Mouse (Mus musculus): ENCODE measurements around the gene Gtf3c5.

Gtf3c5 gene

GRCm38 (mm10) chr2:28597733-28598547 lies 14.4 kb upstream of the Gtf3c5 start:
- ChIA-PET CTCF (interaction anchor here (0.6 to 3.3 kb wide), 25 partner anchors 8 to 129 kb away, joined by 3 to 24 read pairs (median 4); partner anchors contain the start of genes Gfi1b (in 3 of the 4) and Gtf3c5 (in 1 of the 4)), POLR2A (interaction anchor here (0.5 to 3.2 kb wide), 14 partner anchors 9 to 1571 kb away, joined by 3 to 18 read pairs (median 4); partner anchors contain the start of genes Gtf3c5 (in 2 of the 4) and Tsc1 (in 1 of the 4))

GRCm38 (mm10) chr2:28596998-28597397 lies 13.4 kb upstream of the Gtf3c5 start:
- ChIA-PET POLR2A (interaction anchor here in 3 of 4 experiments (0.6 to 3.2 kb wide), 8 partner anchors 10 to 1359 kb away, joined by 3 to 18 read pairs (median 4); partner anchors contain the start of gene Gtf3c5 (in 1 of the 3)), CTCF (interaction anchor here (0.6 to 3.3 kb wide), 17 partner anchors 10 to 456 kb away, joined by 3 to 24 read pairs (median 4); partner anchors contain the start of genes Gfi1b (in 2 of the 4) and Gtf3c5 (in 1 of the 4))

GRCm38 (mm10) chr2:28596021-28596420 lies 12.5 kb upstream of the Gtf3c5 start:
- POLR2A ChIA-PET, result interaction anchor here in 1 of 4 experiments (0.7 kb wide), 1 partner anchor 58 kb away, joined by 3 read pairs; no protein-coding TSS in a partner anchor
- CTCF ChIA-PET, result interaction anchor here in 1 of 4 experiments (2.3 kb wide), 1 partner anchor 13 kb away, joined by 9 read pairs; the partner anchor contains the start of gene Gtf3c5

GRCm38 (mm10) chr2:28592809-28593208 lies 9.3 kb upstream of the Gtf3c5 start:
- CTCF ChIA-PET, result interaction anchor here (0.6 to 2.9 kb wide), 43 partner anchors 9 to 450 kb away, joined by 3 to 28 read pairs (median 5); partner anchors contain the start of genes Gfi1b (in 4 of the 4), Gtf3c5 (in 4 of the 4) and Ralgds (in 1 of the 4)

GRCm38 (mm10) chr2:28591479-28591878 lies 7.9 kb upstream of the Gtf3c5 start:
- POLR2A ChIA-PET, result interaction anchor here in 2 of 4 experiments (1.2 to 2.4 kb wide), 3 partner anchors 8 to 49 kb away, joined by 3 to 14 read pairs (median 8); partner anchors contain the start of genes Gfi1b (in 1 of the 2), Gtf3c5 (in 1 of the 2) and Tsc1 (in 1 of the 2)
- CTCF ChIA-PET, result interaction anchor here in 3 of 4 experiments (0.9 to 2.7 kb wide), 6 partner anchors 9 to 80 kb away, joined by 3 to 23 read pairs (median 6); partner anchors contain the start of genes Gfi1b (in 1 of the 3) and Gtf3c5 (in 1 of the 3)

More at GRCm38 (mm10) chr2:28592809-28593208, 9.3 kb upstream of the Gtf3c5 start:
- POLR2A ChIA-PET, result interaction anchor here in 3 of 4 experiments (1.0 to 2.4 kb wide), 8 partner anchors 9 to 76 kb away, joined by 3 to 14 read pairs (median 5); partner anchors contain the start of genes Gfi1b (in 2 of the 3), Gtf3c5 (in 2 of the 3) and Tsc1 (in 1 of the 3)

- ChIA-PET POLR2A (no interaction called here), CTCF (interaction anchor here in 1 of 4 experiments (0.5 to 1.0 kb wide), 2 partner anchors 14 to 34 kb away, joined by 6 read pairs; no protein-coding TSS in a partner anchor)
These were observed 5.0 kb upstream of the Gtf3c5 start for GRCm38 (mm10) chr2:28588574-28588973.

- ChIA-PET CTCF (interaction anchor here in 2 of 4 experiments (0.6 to 1.9 kb wide), 7 partner anchors 21 to 168 kb away, joined by 3 to 9 read pairs (median 3); no protein-coding TSS in a partner anchor), POLR2A (interaction anchor here in 1 of 4 experiments (1.1 to 1.6 kb wide), 3 partner anchors 33 to 55 kb away, joined by 3 to 5 read pairs (median 4); partner anchors contain the start of genes Gfi1b and Tsc1)
These were observed 2.2 kb upstream of the Gtf3c5 start for GRCm38 (mm10) chr2:28585730-28586129.

GRCm38 (mm10) chr2:28585043-28585571 lies 1.6 kb upstream of the Gtf3c5 start:
- POLR2A ChIA-PET, result interaction anchor here in 1 of 4 experiments (1.1 to 1.6 kb wide), 3 partner anchors 34 to 56 kb away, joined by 3 to 5 read pairs (median 4); partner anchors contain the start of genes Gfi1b and Tsc1
- CTCF ChIA-PET, result interaction anchor here in 3 of 4 experiments (0.7 to 1.9 kb wide), 7 partner anchors 23 to 513 kb away, joined by 3 to 9 read pairs (median 4); no protein-coding TSS in a partner anchor

GRCm38 (mm10) chr2:28582647-28583353 lies 751 bp downstream of the Gtf3c5 start:
- ChIA-PET POLR2A (interaction anchor here (0.5 to 3.3 kb wide), 63 partner anchors 8 to 674 kb away, joined by 3 to 24 read pairs (median 4); partner anchors contain the start of genes Ralgds (in 3 of the 4), Gfi1b (in 2 of the 4), Tsc1 (in 2 of the 4) and Ddx31 (in 1 of the 4)), CTCF (interaction anchor here (0.5 to 2.8 kb wide), 42 partner anchors 10 to 470 kb away, joined by 3 to 23 read pairs (median 5); partner anchors contain the start of genes Gfi1b (in 3 of the 4), Mrps2 (in 1 of the 4), Ppp1r26 (in 1 of the 4) and Ralgds (in 1 of the 4))

GRCm38 (mm10) chr2:28578003-28578402 lies 5.5 kb downstream of the Gtf3c5 start:
- POLR2A ChIA-PET, result interaction anchor here in 2 of 4 experiments (0.7 to 2.2 kb wide), 4 partner anchors 14 to 27 kb away, joined by 3 to 8 read pairs (median 4); partner anchors contain the start of gene Cel (in 2 of the 2)
- CTCF ChIA-PET, result interaction anchor here (0.5 to 3.4 kb wide), 27 partner anchors 9 to 926 kb away, joined by 3 to 21 read pairs (median 4); partner anchors contain the start of genes Cel (in 1 of the 4) and Gfi1b (in 1 of the 4)

GRCm38 (mm10) chr2:28576815-28577214 lies 6.7 kb downstream of the Gtf3c5 start:
- CTCF ChIA-PET, result interaction anchor here (0.5 to 3.4 kb wide), 7 partner anchors 28 to 60 kb away, joined by 3 to 21 read pairs (median 6); partner anchors contain the start of gene Gfi1b (in 1 of the 4)
- POLR2A ChIA-PET, result interaction anchor here in 2 of 4 experiments (1.2 to 2.2 kb wide), 4 partner anchors 13 to 60 kb away, joined by 3 to 8 read pairs (median 4); partner anchors contain the start of gene Cel (in 2 of the 2)

- ChIA-PET CTCF (no interaction called here), POLR2A (interaction anchor here in 1 of 4 experiments (0.8 kb wide), 1 partner anchor 34 kb away, joined by 3 read pairs; no protein-coding TSS in a partner anchor)
These were observed 8.2 kb downstream of the Gtf3c5 start for GRCm38 (mm10) chr2:28575341-28575740.

- ChIA-PET CTCF (interaction anchor here in 3 of 4 experiments (0.6 to 3.3 kb wide), 4 partner anchors 8 to 75 kb away, joined by 3 to 10 read pairs (median 6); no protein-coding TSS in a partner anchor), POLR2A (interaction anchor here in 1 of 4 experiments (0.9 to 1.6 kb wide), 5 partner anchors 9 to 25 kb away, joined by 3 to 5 read pairs (median 3); partner anchors contain the start of gene Gtf3c5)
These were observed 13.6 kb downstream of the Gtf3c5 start for GRCm38 (mm10) chr2:28569903-28570302.

GRCm38 (mm10) chr2:28566545-28566944 lies 17.0 kb downstream of the Gtf3c5 start:
- CTCF ChIA-PET, result no interaction called here
- POLR2A ChIA-PET, result interaction anchor here in 1 of 4 experiments (0.7 kb wide), 1 partner anchor 501 kb away, joined by 3 read pairs; no protein-coding TSS in a partner anchor

GRCm38 (mm10) chr2:28564380-28564779 lies 19.2 kb downstream of the Gtf3c5 start:
- ChIA-PET POLR2A (interaction anchor here in 3 of 4 experiments (0.6 to 2.1 kb wide), 12 partner anchors 9 to 67 kb away, joined by 3 to 8 read pairs (median 4); partner anchors contain the start of gene Gfi1b (in 1 of the 3)), CTCF (interaction anchor here in 3 of 4 experiments (0.6 to 1.7 kb wide), 8 partner anchors 14 to 488 kb away, joined by 3 to 5 read pairs (median 4); partner anchors contain the start of genes Gfi1b (in 1 of the 3) and Gtf3c5 (in 1 of the 3))

- ChIA-PET CTCF (interaction anchor here in 3 of 4 experiments (0.6 to 1.7 kb wide), 8 partner anchors 14 to 489 kb away, joined by 3 to 5 read pairs (median 4); partner anchors contain the start of genes Gfi1b (in 1 of the 3) and Gtf3c5 (in 1 of the 3)), POLR2A (interaction anchor here in 3 of 4 experiments (0.6 to 2.1 kb wide), 10 partner anchors 14 to 67 kb away, joined by 3 to 8 read pairs (median 4); partner anchors contain the start of gene Gfi1b (in 1 of the 3))
These were observed 19.7 kb downstream of the Gtf3c5 start for GRCm38 (mm10) chr2:28563830-28564229.

Measured in embryonic stem cell, embryonic (primary cell).